Mouse (Mus musculus) forebrain, embryonic 11.5 days (tissue): ENCODE data around the gene Tgm6. TPM values are rescaled to one million over a fixed set of nuclear protein-coding genes. Genes with fewer than 3 reads are reported as not detected.
A peak's percentile ranks its signal among the peaks of the same experiment; 100 is the strongest.

Source experiments
- ATAC-seq: fragments of 200-750 bp; cut with Nextera tagmentation; replicated peaks from 2 replicates; pipeline ENCODE4 v1.8.0; 2017; ENCODE audit warnings: moderate TSS enrichment; ENCODE audit not compliant: low FRiP score
- DNase-seq: peaks from one replicate; pipeline ENCODE4 v3.0.0-alpha.2; 2017; ENCODE audit warnings: low spot score
- H3K27ac ChIP-seq: fragments of 300-500 bp; sonication (generic); 2 replicates; pipeline ENCODE4 v1.5.1; 2014; ENCODE audit warnings: low read depth, low read length
- H3K27me3 ChIP-seq: fragments of 300-500 bp; sonication (generic); 2 replicates; pipeline ENCODE4 v1.6.1; 2014; ENCODE audit warnings: mild to moderate bottlenecking, low read length, mixed read lengths; ENCODE audit not compliant: control insufficient read depth, insufficient read depth
- H3K36me3 ChIP-seq: fragments of 300-500 bp; sonication (generic); 2 replicates; pipeline ENCODE4 v1.6.1; 2014; ENCODE audit warnings: mild to moderate bottlenecking, low read length, moderate library complexity, mixed read lengths; ENCODE audit not compliant: control insufficient read depth, insufficient read depth
- H3K4me1 ChIP-seq: fragments of 300-500 bp; sonication (generic); replicated peaks from 2 replicates; pipeline ENCODE4 v1.6.1; 2014; ENCODE audit warnings: low read length, mixed read lengths; ENCODE audit not compliant: control insufficient read depth, insufficient read depth
- H3K4me2 ChIP-seq: fragments of 300-500 bp; sonication (generic); 2 replicates; pipeline ENCODE4 v1.6.1; 2014; ENCODE audit warnings: low read depth, mild to moderate bottlenecking, low read length, moderate library complexity, mixed read lengths; ENCODE audit not compliant: severe bottlenecking
- H3K4me3 ChIP-seq: fragments of 300-500 bp; sonication (generic); 2 replicates; pipeline ENCODE4 v1.5.1; 2014; ENCODE audit warnings: low read depth, low read length
- H3K9ac ChIP-seq: fragments of 300-500 bp; sonication (generic); 2 replicates; pipeline ENCODE4 v1.6.1; 2014; ENCODE audit warnings: low read length
- H3K9me3 ChIP-seq: fragments of 300-500 bp; sonication (generic); 2 replicates; pipeline ENCODE4 v1.6.1; 2016; ENCODE audit warnings: low read length, mixed read lengths; ENCODE audit not compliant: control insufficient read depth
- WGBS: fragments of 180-500 bp; shearing (Covaris S2); extraction: QIAGEN DNeasy Blood & Tissue Kit; methylation state at CpG from one replicate; pipeline ENCODE4 v1.1.7; 2014; 5-methylcytosine and 5-hydroxymethylcytosine counted together
- polyA plus RNA-seq: library from polyadenylated mRNA; unstranded; fragments of >200 nt; fragmentation: Nextera tagmentation; extraction: Ambion mirVana; gene quantifications from 2 replicates; pipeline ENCODE4 v1.2.1, GENCODE M21; 2014

The Tgm6 gene
- polyA plus RNA-seq, 1 experiment from 2014 or later, result not detected

DNA sequence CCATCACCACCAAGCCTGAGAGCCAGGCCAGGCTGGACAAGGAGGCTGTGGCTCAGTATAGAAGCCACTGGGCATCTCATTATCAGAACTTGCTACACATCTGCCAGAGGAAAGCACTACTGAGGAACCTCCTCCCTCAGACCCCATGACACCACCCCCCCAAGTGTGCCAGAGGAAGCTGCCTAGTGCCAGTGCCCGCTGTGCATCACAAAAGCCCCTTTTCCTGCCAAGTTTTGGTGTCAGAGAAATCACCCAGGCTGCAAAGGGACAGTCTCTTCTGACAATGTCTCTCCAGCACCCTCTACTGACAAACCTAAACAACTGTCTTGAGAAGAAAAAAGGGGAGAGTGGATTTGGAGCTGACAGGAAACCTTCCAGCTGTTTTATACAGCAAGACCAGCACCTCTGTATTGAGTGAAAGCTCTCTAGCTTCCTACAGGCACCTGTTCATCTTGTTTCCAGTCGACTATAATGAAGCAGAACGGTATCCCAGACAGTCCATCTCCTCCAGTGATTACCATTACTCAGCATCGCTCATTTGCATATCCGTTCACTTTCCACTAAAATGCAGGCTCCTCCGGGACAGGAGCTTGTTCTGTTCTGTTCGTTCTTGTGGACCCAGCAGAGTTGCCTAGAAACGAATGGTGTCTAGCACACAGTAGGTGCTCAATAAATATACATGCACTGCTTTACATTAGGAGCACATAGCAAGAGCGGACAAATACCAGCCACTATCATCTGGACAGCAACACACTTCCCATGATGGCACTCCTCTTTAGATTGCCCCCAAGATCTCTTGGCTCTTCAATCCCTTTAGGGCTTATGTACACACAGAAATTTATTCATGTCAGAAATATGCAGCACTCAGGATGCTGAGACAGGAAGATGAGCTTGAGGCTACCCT is 54.3 kb downstream of the Tgm6 start:
- Histone ChIP-seq H3K27ac (no peak overlapping the region), H3K4me3 (no peak overlapping the region), H3K9ac (no peak overlapping the region), H3K36me3 (peaks cover 5% of the 10 kb centered on the region), H3K9me3 (no peaks in the 10 kb centered on the region), H3K27me3 (no peaks in the 10 kb centered on the region), H3K4me2 (no peak overlapping the region), H3K4me1 (no peaks in the 10 kb centered on the region)
- DNase-seq, result no peak
- peak; percentile 39; the same call in 1 of the 2 replicates for ATAC-seq
- WGBS, result 67% methylated on average over 9 of the region's 9 CpGs

DNA sequence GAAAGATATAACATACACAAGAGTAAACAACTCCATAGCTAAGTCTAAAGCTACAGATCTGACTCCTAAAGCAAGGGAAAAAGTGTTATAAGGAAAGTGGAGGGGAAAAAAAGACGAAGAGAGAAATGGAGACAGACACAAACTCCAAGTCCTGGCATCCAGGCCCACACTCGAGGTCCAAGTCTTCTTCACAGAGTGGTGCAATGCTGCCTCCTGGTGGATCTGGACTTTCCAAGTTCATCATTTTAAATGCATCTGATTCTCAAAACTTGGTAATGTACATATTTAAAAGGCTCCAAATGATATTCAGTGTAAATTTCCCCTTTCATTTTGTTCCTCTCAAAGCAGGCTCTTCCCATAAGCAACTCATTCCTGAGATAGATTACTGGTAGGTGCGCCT is 55.6 kb downstream of the Tgm6 start:
- ATAC-seq (no peak), DNase-seq (peak; percentile 67)
- Histone ChIP-seq H3K4me3 (no peak overlapping the region), H3K27me3 (no peaks in the 10 kb centered on the region), H3K36me3 (peaks cover 18% of the 10 kb centered on the region), H3K4me2 (no peak overlapping the region), H3K4me1 (no peaks in the 10 kb centered on the region), H3K27ac (no peak overlapping the region), H3K9ac (no peak overlapping the region), H3K9me3 (no peaks in the 10 kb centered on the region)
- WGBS, result 54% methylated on average over 3 of the region's 3 CpGs

GRCm38 (mm10) chr2:130171674-130172073 is 59.5 kb downstream of the Tgm6 start:
- ATAC-seq (no peak), DNase-seq (no peak)
- no peaks in the 10 kb centered on the region for H3K27me3 ChIP-seq
- no peak overlapping the region for H3K4me2 ChIP-seq
- no peak overlapping the region for H3K27ac ChIP-seq
- no peak overlapping the region for H3K4me3 ChIP-seq
- peaks cover 27% of the 10 kb centered on the region for H3K36me3 ChIP-seq
- H3K9ac ChIP-seq, result no peak overlapping the region
- 83% methylated on average over 2 of the region's 2 CpGs for WGBS
- peaks cover 2% of the 10 kb centered on the region; the same call in 1 of the 2 replicates for H3K4me1 ChIP-seq
- no peaks in the 10 kb centered on the region for H3K9me3 ChIP-seq

DNA sequence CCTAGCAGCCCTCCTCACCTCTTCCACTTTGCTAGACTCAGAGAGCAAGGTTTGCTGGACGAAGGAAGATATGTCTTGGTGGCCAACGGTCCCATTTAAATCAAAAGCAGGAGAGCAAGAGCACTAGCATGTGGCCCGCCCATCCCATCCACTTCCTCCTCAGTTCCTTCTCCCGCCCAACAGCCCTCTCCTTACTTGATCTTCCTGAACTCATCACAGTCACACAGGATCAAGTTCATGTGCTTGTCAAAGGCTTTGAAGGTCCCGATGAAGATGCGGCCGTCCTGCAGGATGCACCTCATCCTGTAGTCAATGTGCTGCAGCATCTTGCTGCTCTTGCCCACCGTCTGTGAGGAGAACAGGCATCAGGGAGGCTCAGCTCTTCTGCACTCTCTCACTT is 64.6 kb downstream of the Tgm6 start:
- Histone ChIP-seq H3K4me2 (0 out of 2 replicates have a peak overlapping the region, but pooled peaks have one; percentile 82), H3K36me3 (peaks cover 21% of the 10 kb centered on the region), H3K27ac (no peak overlapping the region), H3K27me3 (no peaks in the 10 kb centered on the region), H3K4me3 (no peak overlapping the region), H3K9ac (peak overlapping the region; percentile 32; the same call in 1 of the 2 replicates), H3K4me1 (peaks cover 6% of the 10 kb centered on the region; the same call in 1 of the 2 replicates), H3K9me3 (no peaks in the 10 kb centered on the region)
- WGBS, result 82% methylated on average over 8 of the region's 8 CpGs
- ATAC-seq, result no peak
- DNase-seq, result no peak

GRCm38 (mm10) chr2:130178381-130178705 is 66.1 kb downstream of the Tgm6 start:
- H3K9me3 ChIP-seq, result no peaks in the 10 kb centered on the region; the same call in 1 of the 2 replicates
- peak overlapping the region; percentile 82 for H3K4me2 ChIP-seq
- H3K36me3 ChIP-seq, result peaks cover 8% of the 10 kb centered on the region; the same call in 1 of the 2 replicates
- DNase-seq (no peak), ATAC-seq (0 out of 2 replicates have a peak, but pooled peaks have one; percentile 6)
- H3K27ac ChIP-seq, result peak overlapping the region; percentile 92; the same call in 1 of the 2 replicates
- H3K9ac ChIP-seq, result peak overlapping the region; percentile 100
- H3K27me3 ChIP-seq, result no peaks in the 10 kb centered on the region
- peaks cover 6% of the 10 kb centered on the region; the same call in 1 of the 2 replicates for H3K4me1 ChIP-seq
- H3K4me3 ChIP-seq, result peak overlapping the region; percentile 98
- WGBS, result under 1% methylated on average over 11 of the region's 11 CpGs

- H3K27me3 ChIP-seq, result no peaks in the 10 kb centered on the region
- H3K27ac ChIP-seq, result peak within 1 kb of the TSS; percentile 92
- peaks cover 5% of the 10 kb centered on the region; the same call in 1 of the 2 replicates for H3K36me3 ChIP-seq
- H3K4me2 ChIP-seq, result peak within 1 kb of the TSS; percentile 82
- peak within 1 kb of the TSS; percentile 100 for H3K9ac ChIP-seq
- peak; percentile 93 for DNase-seq
- WGBS, result under 1% methylated on average over 81 of the region's 81 CpGs
- H3K9me3 ChIP-seq, result no peaks in the 10 kb centered on the region; the same call in 1 of the 2 replicates
- H3K4me1 ChIP-seq, result peaks cover 6% of the 10 kb centered on the region; the same call in 1 of the 2 replicates
- H3K4me3 ChIP-seq, result peak within 1 kb of the TSS; percentile 98
- ATAC-seq, result peak; percentile 89
Observed at GRCm38 (mm10) chr2:130178706-130179506, 66.7 kb downstream of the Tgm6 start, which contains the start of gene Snrpb. Snrpb (minus strand) TSS chr2:130179403.

GRCm38 (mm10) chr2:130179507-130180019 is 67.3 kb downstream of the Tgm6 start:
- H3K9ac ChIP-seq, result peak overlapping the region; percentile 100
- peak overlapping the region; percentile 82 for H3K4me2 ChIP-seq
- peak; percentile 62 for DNase-seq
- peak overlapping the region; percentile 98 for H3K4me3 ChIP-seq
- no peaks in the 10 kb centered on the region; the same call in 1 of the 2 replicates for H3K9me3 ChIP-seq
- peaks cover 6% of the 10 kb centered on the region; the same call in 1 of the 2 replicates for H3K4me1 ChIP-seq
- no peaks in the 10 kb centered on the region for H3K27me3 ChIP-seq
- ATAC-seq, result peak; percentile 78
- 1% methylated on average over 15 of the region's 15 CpGs for WGBS
- H3K36me3 ChIP-seq, result peaks cover 5% of the 10 kb centered on the region; the same call in 1 of the 2 replicates
- peak overlapping the region; percentile 92 for H3K27ac ChIP-seq

DNA sequence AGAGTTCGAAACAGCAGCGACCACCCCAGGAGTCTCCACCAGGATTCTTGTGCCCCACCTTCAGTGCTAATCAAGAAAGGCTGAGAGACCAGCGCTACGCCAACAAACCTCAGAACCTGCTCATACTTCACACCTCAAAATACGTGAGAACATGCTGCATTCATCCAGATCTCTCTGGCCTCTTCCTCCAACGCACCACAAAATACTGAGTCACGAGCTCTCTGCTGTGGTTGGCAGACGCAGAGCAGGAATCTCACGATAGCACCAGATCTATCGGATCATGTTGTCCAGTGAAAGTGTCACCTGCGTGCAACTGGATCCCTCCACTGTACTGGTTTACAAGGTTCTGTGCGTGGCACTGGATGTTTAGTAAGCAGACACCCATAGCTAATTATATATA is 76.2 kb downstream of the Tgm6 start:
- H3K9me3 ChIP-seq, result no peaks in the 10 kb centered on the region
- no peak for DNase-seq
- no peak overlapping the region for H3K27ac ChIP-seq
- no peak overlapping the region for H3K9ac ChIP-seq
- no peak for ATAC-seq
- H3K36me3 ChIP-seq, result no peaks in the 10 kb centered on the region
- WGBS, result 90% methylated on average over 12 of the region's 12 CpGs
- H3K27me3 ChIP-seq, result no peaks in the 10 kb centered on the region
- H3K4me3 ChIP-seq, result no peak overlapping the region
- H3K4me1 ChIP-seq, result no peaks in the 10 kb centered on the region
- H3K4me2 ChIP-seq, result no peak overlapping the region
